Mouse (Mus musculus): ENCODE data around the gene Tmem25.

- TF ChIP-seq CTCF (IDR thresholded peaks at IDR 0.05; ENCODE audit: low read depth) (no peak), EP300 (IDR thresholded peaks at IDR 0.05; ENCODE audit: low read depth) (no peak)
Measured at GRCm38 (mm10) chr9:44801669-44802068, 2.6 kb upstream of the Tmem25 start.

All from liver, embryonic 14.5 days (tissue).